Comparison of ENCODE assay signal across 17 mouse cellular contexts in genomic region chr11:68559546-68559945, GRCm38 (mm10). TPM values are rescaled to one million over a fixed set of nuclear protein-coding genes. Genes with fewer than 3 reads are reported as not detected.
DNase-seq lines count a peak whose midpoint lies in the region; ATAC-seq and TF ChIP-seq lines count a peak whose summit lies in the region.
"Had no signal": no experiment of that assay in that cellular context is flagged by ENCODE, and none has a peak within 500 bp of the region (broad histone marks: within the 10 kb centered on the region; RNA-seq: fewer than 3 reads in every experiment).

No protein-coding gene starts in this region.

- no peak overlapping the region for H3K4me2 ChIP-seq in hindbrain, embryonic 12.5 days (replicated peaks)
- H3K4me2 ChIP-seq: forebrain, embryonic 12.5 days; hindbrain, embryonic 14.5 days; limb, embryonic 13.5 days; neural tube, embryonic 15.5 days had no signal

- no peak overlapping the region for H3K27ac ChIP-seq in left cerebral cortex, adult 2 months
- no peak overlapping the region for H3K27ac ChIP-seq in hindbrain, embryonic 12.5 days
- H3K27ac ChIP-seq: forebrain, embryonic 12.5 days; heart, embryonic 10.5 days; hindbrain, embryonic 14.5 days; limb, embryonic 13.5 days; neural tube, embryonic 15.5 days had no signal

- ATAC-seq in megakaryocyte progenitor cell, adult 5-6 weeks (replicated peaks; ENCODE audit: poor library complexity), result 0 out of 2 replicates have a peak, but pooled peaks have one; percentile 31
- no peak for ATAC-seq in hindbrain, embryonic 12.5 days (ENCODE audit: low FRiP score)

- H3K9ac ChIP-seq in hindbrain, embryonic 12.5 days, result no peak overlapping the region
- H3K9ac ChIP-seq: forebrain, embryonic 12.5 days; hindbrain, embryonic 14.5 days; limb, embryonic 13.5 days; neural tube, embryonic 15.5 days had no signal

- no peaks in the 10 kb centered on the region for H3K9me3 ChIP-seq in E14TG2a.4 (ENCODE audit: low read length)
- no peaks in the 10 kb centered on the region for H3K9me3 ChIP-seq in hindbrain, embryonic 12.5 days (replicated peaks)
- H3K9me3 ChIP-seq: forebrain, embryonic 12.5 days; heart, embryonic 10.5 days; limb, embryonic 13.5 days; neural tube, embryonic 15.5 days had no signal

- peaks cover 33% of the 10 kb centered on the region for H3K27me3 ChIP-seq in E14TG2a.4 (ENCODE audit: insufficient read depth, low read length)
- peaks cover 20% of the 10 kb centered on the region for H3K27me3 ChIP-seq in hindbrain, embryonic 12.5 days

- peak; percentile 46 for TF ChIP-seq CTCF in left cerebral cortex, adult 2 months (IDR thresholded peaks at IDR 0.05)
- peak; percentile 69 for TF ChIP-seq CTCF in E14TG2a.4 (conservative IDR thresholded peaks at IDR 0.05; ENCODE audit: low read length)

- H3K36me3 ChIP-seq in E14TG2a.4 (ENCODE audit: insufficient read depth, low read length), result no peaks in the 10 kb centered on the region
- no peaks in the 10 kb centered on the region for H3K36me3 ChIP-seq in hindbrain, embryonic 12.5 days
- H3K36me3 ChIP-seq: forebrain, embryonic 12.5 days; heart, embryonic 10.5 days; limb, embryonic 13.5 days; neural tube, embryonic 15.5 days had no signal

- H3K4me3 ChIP-seq in left cerebral cortex, adult 2 months, result no peak overlapping the region
- no peak overlapping the region for H3K4me3 ChIP-seq in E14TG2a.4 (replicated peaks; ENCODE audit: low read length)
- no peak overlapping the region for H3K4me3 ChIP-seq in hindbrain, embryonic 12.5 days
- H3K4me3 ChIP-seq: forebrain, embryonic 12.5 days; heart, embryonic 10.5 days; limb, embryonic 13.5 days; neural tube, embryonic 15.5 days had no signal

- H3K4me1 ChIP-seq in E14TG2a.4 (replicated peaks; ENCODE audit: low read depth, low read length), result peaks cover 11% of the 10 kb centered on the region
- H3K4me1 ChIP-seq in hindbrain, embryonic 12.5 days, result peaks cover 5% of the 10 kb centered on the region

- WGBS in hindbrain, embryonic 12.5 days, result 36% methylated on average over 1 of the region's 1 CpGs

- intact Hi-C loops in left cerebral cortex, adult 2 months (cut with DNase I), result no loop called here
- intact Hi-C loops in left cerebral cortex, postnatal 36 days (cut with DNase I), result loop anchor here (5.0 kb wide), 1 partner anchor 72 kb away; no protein-coding TSS in a partner anchor

- peak; percentile 15 for DNase-seq in adrenal gland, postnatal 10 days
- no peak for DNase-seq in adrenal gland, postnatal 36 days
- no peak for DNase-seq in left cerebral cortex, adult 2 months (ENCODE audit: extremely low spot score in 1 of 2, low spot score in 2 of 2)
- no peak for DNase-seq in left cerebral cortex, postnatal 36 days (ENCODE audit: low spot score in 2 of 2)
- DNase-seq in left cerebral cortex, adult 8-10 months (ENCODE audit: low spot score in 2 of 2), result no peak
- DNase-seq: embryo, embryonic 11 days; layer of hippocampus, adult 9-11 months; right cerebral cortex, postnatal 25 days had no signal

RNA-seq across cellular contexts. Expression of gene Mfsd6l, which starts 3.6 kb away (rescaled TPM):
- total RNA-seq in adrenal gland, postnatal 10 days (2021), result under 1 TPM in 1 of 2 experiments, not detected in 1; 0.27 TPM
- not detected for total RNA-seq in adrenal gland, postnatal 36 days (2021)
- not detected for total RNA-seq in left cerebral cortex, adult 2 months (2021)
- total RNA-seq in left cerebral cortex, postnatal 36 days (2021), result under 1 TPM in 1 of 2 experiments, not detected in 1; 0.18 TPM
- total RNA-seq in megakaryocyte progenitor cell, adult 5-6 weeks (2015), result 0.17 and 0.34 TPM in 2 replicates
- total RNA-seq in megakaryocyte progenitor cell, adult 5-6 weeks (2017), result not detected in 2 replicates
- 0.14 and 0.30 TPM in 2 replicates for polyA plus RNA-seq in hindbrain, embryonic 12.5 days (2016; fragmentation: Nextera tagmentation; extraction: Ambion mirVana)
- total RNA-seq in left cerebral cortex, adult 8-10 months (2022), result under 1 TPM in 2 of 4 experiments, not detected in 2; 0.16 to 0.23 TPM
- polyA plus RNA-seq: C2C12; forebrain, embryonic 12.5 days; hindbrain, embryonic 14.5 days; neural tube, embryonic 15.5 days had no signal

RNA-seq across cellular contexts. Expression of gene Ccdc42, which starts 27.3 kb away (rescaled TPM):
- under 1 TPM in 1 of 2 experiments, not detected in 1; 0.72 TPM for total RNA-seq in adrenal gland, postnatal 10 days (2021)
- total RNA-seq in adrenal gland, postnatal 36 days (2021), result not detected
- 1 to 10 TPM in 1 of 2 experiments, under 1 TPM in 1; 0.66 to 1.2 TPM for total RNA-seq in left cerebral cortex, adult 2 months (2021)
- 1 to 10 TPM in 1 of 2 experiments, under 1 TPM in 1; 0.82 to 1.3 TPM for total RNA-seq in left cerebral cortex, postnatal 36 days (2021)
- not detected in 2 replicates for total RNA-seq in megakaryocyte progenitor cell, adult 5-6 weeks (2015)
- total RNA-seq in megakaryocyte progenitor cell, adult 5-6 weeks (2017), result not detected in 2 replicates
- polyA plus RNA-seq in hindbrain, embryonic 12.5 days (2016; fragmentation: Nextera tagmentation; extraction: Ambion mirVana), result 0.66 and 0.99 TPM in 2 replicates
- total RNA-seq in left cerebral cortex, adult 8-10 months (2022), result 1 to 10 TPM; 1.0 to 1.6 (median 1.4) TPM
- polyA plus RNA-seq: C2C12 had no signal

RNA-seq across cellular contexts. Expression of gene Pik3r6, which starts 56.7 kb away (rescaled TPM):
- total RNA-seq in adrenal gland, postnatal 10 days (2021), result 1 to 10 TPM; 3.6 to 4.7 TPM
- total RNA-seq in adrenal gland, postnatal 36 days (2021), result 1 to 10 TPM; 2.3 to 3.7 TPM
- 1 to 10 TPM; 5.0 to 6.4 TPM for total RNA-seq in left cerebral cortex, adult 2 months (2021)
- total RNA-seq in left cerebral cortex, postnatal 36 days (2021), result 1 to 10 TPM; 2.9 to 3.8 TPM
- total RNA-seq in megakaryocyte progenitor cell, adult 5-6 weeks (2015), result 5.5 and 6.4 TPM in 2 replicates
- 6.8 and 9.8 TPM in 2 replicates for total RNA-seq in megakaryocyte progenitor cell, adult 5-6 weeks (2017)
- 1.4 and 2.1 TPM in 2 replicates for polyA plus RNA-seq in hindbrain, embryonic 12.5 days (2016; fragmentation: Nextera tagmentation; extraction: Ambion mirVana)
- total RNA-seq in left cerebral cortex, adult 8-10 months (2022), result 1 to 10 TPM; 3.1 to 4.8 (median 3.6) TPM
- polyA plus RNA-seq: C2C12 had no signal
